Mouse (Mus musculus) embryonic fibroblast, embryonic 13.5 days (primary cell): ENCODE data around the gene Zc3h15.

Source experiments
- CTCF ChIP-seq: IDR thresholded peaks from 2 replicates; pipeline ENCODE4 v1.5.1; 2011; ENCODE audit warnings: mild to moderate bottlenecking, control low read depth, low read length, moderate library complexity, borderline replicate concordance; ENCODE audit not compliant: insufficient read depth
- POLR2A ChIP-seq: IDR thresholded peaks from 2 replicates; pipeline ENCODE4 v1.6.1; 2011; ENCODE audit warnings: low read depth, mild to moderate bottlenecking, control low read depth, low read length, moderate library complexity

- no peak for TF ChIP-seq CTCF
- no peak for TF ChIP-seq POLR2A
These were observed 51.4 kb downstream of the Zc3h15 start for GRCm38 (mm10) chr2:83695345-83696247.
